Mouse (Mus musculus) limb, embryonic 13.5 days (tissue): ENCODE measurements at regions not wholly inside any gene's neighbourhood (a gene's known extent, or its start where the extent isn't known, plus 50 kb on each side); places are given as distances from the start of the nearest gene placed in this dataset.

ENCODE experiments used
- ATAC-seq: fragments of 200-750 bp; cut with Nextera tagmentation; 2 replicates; pipeline ENCODE4 v1.8.0; 2017; ENCODE audit warnings: low read depth, moderate number of reproducible peaks, moderate TSS enrichment; ENCODE audit not compliant: low FRiP score
- H3K27ac ChIP-seq: fragments of 300-500 bp; sonication (generic); 2 replicates; pipeline ENCODE4 v1.5.1; 2015; ENCODE audit warnings: inconsistent platforms, mild to moderate bottlenecking, moderate library complexity
- H3K27me3 ChIP-seq: fragments of 300-500 bp; sonication (generic); 2 replicates; pipeline ENCODE4 v1.6.1; 2015; ENCODE audit warnings: mild to moderate bottlenecking, inconsistent platforms
- H3K36me3 ChIP-seq: fragments of 300-500 bp; sonication (generic); 2 replicates; pipeline ENCODE4 v1.6.1; 2015; ENCODE audit warnings: inconsistent platforms, mild to moderate bottlenecking, moderate library complexity
- H3K4me1 ChIP-seq: fragments of 300-500 bp; sonication (generic); 2 replicates; pipeline ENCODE4 v1.6.1; 2015; ENCODE audit warnings: inconsistent platforms
- H3K4me2 ChIP-seq: fragments of 300-500 bp; sonication (generic); replicated peaks from 2 replicates; pipeline ENCODE4 v1.6.1; 2015; ENCODE audit warnings: inconsistent platforms, mild to moderate bottlenecking, moderate library complexity
- H3K4me3 ChIP-seq: fragments of 300-500 bp; sonication (generic); 2 replicates; pipeline ENCODE4 v1.5.1; 2015; ENCODE audit warnings: moderate library complexity, mild to moderate bottlenecking, inconsistent platforms
- H3K9ac ChIP-seq: fragments of 300-500 bp; sonication (generic); 2 replicates; pipeline ENCODE4 v1.6.1; 2015; ENCODE audit warnings: mild to moderate bottlenecking, inconsistent platforms
- H3K9me3 ChIP-seq: fragments of 300-500 bp; sonication (generic); 2 replicates; pipeline ENCODE4 v1.6.1; 2016; ENCODE audit warnings: inconsistent platforms
- WGBS: fragments of 180-500 bp; shearing (Covaris S2); methylation state at CpG from one replicate; pipeline ENCODE4 v1.1.7; 2015; 5-methylcytosine and 5-hydroxymethylcytosine counted together

GRCm38 (mm10) chr10:125801450-125801849 lies 164.5 kb upstream of the Lrig3 start:
- Histone ChIP-seq H3K9me3 (no peaks in the 10 kb centered on the region), H3K4me3 (no peak overlapping the region), H3K27ac (no peak overlapping the region; the same call in 1 of the 2 replicates), H3K36me3 (no peaks in the 10 kb centered on the region), H3K4me1 (peaks cover 28% of the 10 kb centered on the region), H3K9ac (no peak overlapping the region), H3K27me3 (no peaks in the 10 kb centered on the region), H3K4me2 (no peak overlapping the region)
- no peak for ATAC-seq
- WGBS = 27% methylated on average over 4 of the region's 4 CpGs

- no peaks in the 10 kb centered on the region for H3K36me3 ChIP-seq
- no peak overlapping the region for H3K4me3 ChIP-seq
- 84% methylated on average over 7 of the region's 7 CpGs for WGBS
- no peaks in the 10 kb centered on the region for H3K27me3 ChIP-seq
- H3K4me2 ChIP-seq = no peak overlapping the region
- H3K9ac ChIP-seq = no peak overlapping the region
- H3K9me3 ChIP-seq = no peaks in the 10 kb centered on the region
- ATAC-seq = no peak
- H3K4me1 ChIP-seq = peaks cover 25% of the 10 kb centered on the region
- no peak overlapping the region for H3K27ac ChIP-seq
These were observed 162.9 kb upstream of the Lrig3 start for GRCm38 (mm10) chr10:125802923-125803583.

- Histone ChIP-seq H3K9me3 (no peaks in the 10 kb centered on the region), H3K27me3 (no peaks in the 10 kb centered on the region), H3K4me2 (peak overlapping the region; percentile 39), H3K4me1 (peaks cover 52% of the 10 kb centered on the region), H3K36me3 (no peaks in the 10 kb centered on the region), H3K9ac (no peak overlapping the region), H3K27ac (peak overlapping the region; percentile 87), H3K4me3 (no peak overlapping the region)
- 15% methylated on average over 8 of the region's 8 CpGs for WGBS
- peak; percentile 93 for ATAC-seq
These were observed 156.1 kb upstream of the Lrig3 start for GRCm38 (mm10) chr10:125809763-125810361.

GRCm38 (mm10) chr10:125810590-125810989 lies 155.4 kb upstream of the Lrig3 start:
- Histone ChIP-seq H3K4me1 (peaks cover 45% of the 10 kb centered on the region), H3K36me3 (no peaks in the 10 kb centered on the region), H3K4me3 (no peak overlapping the region), H3K9ac (no peak overlapping the region), H3K27ac (peak overlapping the region; percentile 87), H3K4me2 (no peak overlapping the region), H3K27me3 (no peaks in the 10 kb centered on the region), H3K9me3 (no peaks in the 10 kb centered on the region)
- WGBS = 3% methylated on average over 3 of the region's 3 CpGs
- ATAC-seq = peak; percentile 68

- WGBS = 69% methylated on average over 7 of the region's 7 CpGs
- no peak for ATAC-seq
- H3K4me1 ChIP-seq = peaks cover 39% of the 10 kb centered on the region
These were observed 151.6 kb upstream of the Lrig3 start for GRCm38 (mm10) chr10:125814191-125814887.

GRCm38 (mm10) chr10:125832134-125832533 lies 133.8 kb upstream of the Lrig3 start:
- Histone ChIP-seq H3K36me3 (no peaks in the 10 kb centered on the region), H3K9ac (no peak overlapping the region), H3K27ac (no peak overlapping the region), H3K9me3 (no peaks in the 10 kb centered on the region), H3K27me3 (no peaks in the 10 kb centered on the region), H3K4me1 (peaks cover 4% of the 10 kb centered on the region), H3K4me2 (no peak overlapping the region), H3K4me3 (no peak overlapping the region)
- WGBS = 36% methylated on average over 5 of the region's 5 CpGs
- ATAC-seq = no peak

More at GRCm38 (mm10) chr10:125814191-125814887, 151.6 kb upstream of the Lrig3 start:
- Histone ChIP-seq H3K27me3 (no peaks in the 10 kb centered on the region), H3K9me3 (no peaks in the 10 kb centered on the region), H3K9ac (no peak overlapping the region), H3K27ac (peak overlapping the region; percentile 22; the same call in 1 of the 2 replicates), H3K4me3 (no peak overlapping the region), H3K36me3 (no peaks in the 10 kb centered on the region), H3K4me2 (no peak overlapping the region)

- no peak overlapping the region for H3K27ac ChIP-seq
- no peaks in the 10 kb centered on the region for H3K36me3 ChIP-seq
- no peak overlapping the region for H3K4me3 ChIP-seq
- no peak for ATAC-seq
- H3K4me1 ChIP-seq = peaks cover 4% of the 10 kb centered on the region
- no peak overlapping the region for H3K4me2 ChIP-seq
- H3K9ac ChIP-seq = no peak overlapping the region
- H3K9me3 ChIP-seq = no peaks in the 10 kb centered on the region
- H3K27me3 ChIP-seq = no peaks in the 10 kb centered on the region
- 54% methylated on average over 7 of the region's 7 CpGs for WGBS
These were observed 133.2 kb upstream of the Lrig3 start for GRCm38 (mm10) chr10:125832764-125833163.

- Histone ChIP-seq H3K27ac (no peak overlapping the region), H3K36me3 (no peaks in the 10 kb centered on the region), H3K4me2 (no peak overlapping the region), H3K4me1 (peaks cover 10% of the 10 kb centered on the region), H3K27me3 (no peaks in the 10 kb centered on the region), H3K9ac (no peak overlapping the region), H3K9me3 (no peaks in the 10 kb centered on the region), H3K4me3 (no peak overlapping the region)
- WGBS = 87% methylated on average over 4 of the region's 4 CpGs
- no peak for ATAC-seq
These were observed 132.0 kb upstream of the Lrig3 start for GRCm38 (mm10) chr10:125833989-125834388.

- Histone ChIP-seq H3K9me3 (no peaks in the 10 kb centered on the region), H3K9ac (no peak overlapping the region), H3K27ac (peak overlapping the region; percentile 28; the same call in 1 of the 2 replicates), H3K4me1 (peaks cover 22% of the 10 kb centered on the region), H3K4me3 (no peak overlapping the region), H3K36me3 (no peaks in the 10 kb centered on the region), H3K4me2 (no peak overlapping the region), H3K27me3 (no peaks in the 10 kb centered on the region)
- 61% methylated on average over 11 of the region's 11 CpGs for WGBS
- ATAC-seq = no peak
These were observed 127.0 kb upstream of the Lrig3 start for GRCm38 (mm10) chr10:125838982-125839381.

GRCm38 (mm10) chr10:125839621-125840141 lies 126.3 kb upstream of the Lrig3 start:
- peak overlapping the region; percentile 37 for H3K4me2 ChIP-seq
- no peak overlapping the region for H3K4me3 ChIP-seq
- WGBS = 7% methylated on average over 5 of the region's 5 CpGs
- H3K9me3 ChIP-seq = no peaks in the 10 kb centered on the region
- H3K4me1 ChIP-seq = peaks cover 24% of the 10 kb centered on the region
- peak overlapping the region; percentile 28 for H3K27ac ChIP-seq
- no peak for ATAC-seq
- no peaks in the 10 kb centered on the region for H3K27me3 ChIP-seq
- no peaks in the 10 kb centered on the region for H3K36me3 ChIP-seq
- H3K9ac ChIP-seq = no peak overlapping the region

- no peak for ATAC-seq
- 90% methylated on average over 1 of the region's 1 CpGs for WGBS
These were observed 125.6 kb upstream of the Lrig3 start for GRCm38 (mm10) chr10:125840388-125840787.

GRCm38 (mm10) chr10:125844336-125844865 lies 121.6 kb upstream of the Lrig3 start:
- 39% methylated on average over 9 of the region's 9 CpGs for WGBS
- no peak overlapping the region for H3K27ac ChIP-seq

More at GRCm38 (mm10) chr10:125840388-125840787, 125.6 kb upstream of the Lrig3 start:
- Histone ChIP-seq H3K4me2 (no peak overlapping the region), H3K27ac (no peak overlapping the region), H3K9ac (no peak overlapping the region), H3K27me3 (no peaks in the 10 kb centered on the region), H3K4me3 (no peak overlapping the region), H3K36me3 (no peaks in the 10 kb centered on the region), H3K4me1 (peaks cover 31% of the 10 kb centered on the region), H3K9me3 (no peaks in the 10 kb centered on the region)

More at GRCm38 (mm10) chr10:125844336-125844865, 121.6 kb upstream of the Lrig3 start:
- no peak for ATAC-seq
- Histone ChIP-seq H3K9me3 (no peaks in the 10 kb centered on the region), H3K36me3 (no peaks in the 10 kb centered on the region), H3K27me3 (no peaks in the 10 kb centered on the region), H3K9ac (no peak overlapping the region), H3K4me1 (peaks cover 33% of the 10 kb centered on the region), H3K4me2 (no peak overlapping the region), H3K4me3 (no peak overlapping the region)
